In genomic region chr9:32614191-32614590, GRCm38 (mm10) we compare ENCODE assay signal across 17 mouse cellular contexts.
"Had no signal": no experiment of that assay in that cellular context is flagged by ENCODE, and none has a peak within 500 bp of the region (broad histone marks: within the 10 kb centered on the region; RNA-seq: fewer than 3 reads in every experiment).

No protein-coding gene starts in this region.

- H3K36me3 ChIP-seq: limb, embryonic 15.5 days; liver, embryonic 13.5 days; midbrain, embryonic 12.5 days; neural tube, embryonic 15.5 days had no signal

- H3K4me1 ChIP-seq: neural tube, embryonic 15.5 days had no signal

- ATAC-seq: lung, postnatal 0 days had no signal

- H3K4me3 ChIP-seq: limb, embryonic 15.5 days; liver, embryonic 13.5 days; megakaryocyte, embryonic 14.5 days; midbrain, embryonic 12.5 days; neural tube, embryonic 15.5 days had no signal

- H3K9me3 ChIP-seq: limb, embryonic 15.5 days; liver, embryonic 13.5 days; megakaryocyte, embryonic 14.5 days; midbrain, embryonic 12.5 days; neural tube, embryonic 15.5 days had no signal

- H3K9ac ChIP-seq: limb, embryonic 15.5 days; liver, embryonic 13.5 days; midbrain, embryonic 12.5 days; neural tube, embryonic 15.5 days had no signal

- H3K4me2 ChIP-seq: limb, embryonic 15.5 days; liver, embryonic 13.5 days; midbrain, embryonic 12.5 days; neural tube, embryonic 15.5 days had no signal

- DNase-seq: kidney, adult 11 months; kidney, adult 9 months; layer of hippocampus, adult 9-11 months; layer of hippocampus, postnatal 36 days; liver, embryonic 13.5 days; lung, adult 18-20 months; lung, postnatal 4 days; right cerebral cortex, adult 18-20 months; right cerebral cortex, postnatal 25 days; thymus, adult 18-20 months; thymus, postnatal 36 days had no signal

- H3K27me3 ChIP-seq: limb, embryonic 15.5 days; liver, embryonic 13.5 days; neural tube, embryonic 15.5 days had no signal

- H3K27ac ChIP-seq: kidney, postnatal 0 days; liver, embryonic 13.5 days; midbrain, embryonic 12.5 days; neural tube, embryonic 15.5 days had no signal
